Mouse (Mus musculus): ENCODE results near the gene Slc22a8.

Slc22a8 gene

DNA sequence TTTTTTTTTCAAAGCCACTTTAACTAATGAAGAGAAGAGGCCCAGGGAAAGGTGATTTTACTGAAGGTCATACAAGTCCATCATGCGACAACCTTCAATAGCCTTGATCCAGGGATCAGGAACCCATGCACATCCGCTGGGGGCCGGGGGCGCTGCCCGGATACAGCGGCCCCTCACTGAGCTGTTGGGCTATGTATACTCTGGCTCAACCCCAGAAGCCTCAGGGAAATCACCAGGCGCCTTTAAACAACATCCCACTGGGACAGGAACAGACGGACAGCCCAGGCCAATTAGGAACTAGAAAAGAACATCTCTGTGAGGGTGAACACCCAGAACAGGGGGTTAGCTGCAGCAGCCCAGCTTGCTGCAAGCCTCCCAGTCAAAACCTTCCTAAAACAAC, at the start of gene Slc22a8:
TSS of gene Slc22a8 (plus strand) at position 301 of the 400 bp plus-strand sequence.
- no peak for DNase-seq (ENCODE audit: low spot score)

DNA sequence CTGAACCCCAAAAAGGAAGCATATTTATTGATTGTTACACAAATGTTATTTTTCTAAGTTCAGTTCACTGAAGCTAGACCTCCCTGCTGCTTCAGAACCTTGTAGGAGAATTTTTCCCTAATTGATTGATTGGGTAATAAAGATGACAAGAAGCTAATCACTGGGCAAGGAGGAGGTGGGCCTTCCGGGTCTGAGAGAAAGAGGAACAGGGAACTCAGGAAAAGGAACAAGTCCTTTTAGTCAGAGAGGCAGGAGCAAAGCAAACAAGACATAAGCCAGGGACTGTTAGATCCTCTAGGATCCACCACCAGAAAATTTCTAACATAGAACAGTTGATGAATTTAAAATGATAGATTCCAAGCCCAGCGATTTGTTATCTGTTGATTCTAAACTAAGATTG, 32.2 kb upstream of the Slc22a8 start:
- no peak for DNase-seq (ENCODE audit: low spot score)

GRCm38 (mm10) chr19:8564021-8564420, 27.0 kb upstream of the Slc22a8 start:
- no peak for DNase-seq (ENCODE audit: low spot score)

DNA sequence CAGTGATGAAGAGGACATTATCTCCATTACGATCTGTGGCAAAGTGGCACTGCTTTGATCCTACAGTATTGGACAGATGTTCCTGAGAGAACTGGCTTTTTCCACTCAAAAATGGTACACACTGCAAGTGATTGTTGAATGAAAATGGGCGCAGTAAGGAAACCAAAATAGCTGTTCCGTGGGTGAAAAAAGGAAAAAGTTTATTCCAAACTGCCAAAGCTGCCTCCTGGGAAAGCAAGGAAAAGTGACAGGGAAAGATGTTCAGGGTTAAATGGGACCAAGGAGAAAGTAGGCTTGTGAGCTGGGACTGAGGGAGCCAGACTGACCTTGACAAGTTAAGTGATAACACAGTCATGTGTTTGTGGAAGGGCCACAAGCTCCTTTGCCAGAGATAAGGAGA, 26.6 kb upstream of the Slc22a8 start:
- no peak for DNase-seq (ENCODE audit: low spot score)

DNA sequence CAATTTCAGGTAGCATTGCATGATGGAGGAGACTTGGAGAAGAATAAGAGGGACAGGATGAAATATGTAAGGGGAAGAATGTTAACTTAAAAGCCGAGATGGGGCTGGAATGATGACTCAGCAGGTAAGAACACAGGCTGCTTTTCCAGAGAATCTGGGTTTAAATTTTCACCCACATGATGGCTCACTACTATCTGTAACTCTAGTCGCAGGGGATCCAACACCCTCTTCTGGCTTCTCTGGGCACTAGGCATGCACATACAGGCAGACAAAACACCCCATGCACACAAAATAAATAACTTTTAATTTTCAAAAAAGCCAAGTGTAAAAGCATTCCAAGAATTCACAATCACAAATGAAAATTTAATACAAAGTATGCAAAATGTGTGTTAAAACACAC, 25.8 kb upstream of the Slc22a8 start:
- no peak for DNase-seq (ENCODE audit: low spot score)

- no peak for DNase-seq (ENCODE audit: low spot score)
These were observed 25.1 kb upstream of the Slc22a8 start for GRCm38 (mm10) chr19:8565985-8566384.

GRCm38 (mm10) chr19:8567104-8567880, 23.8 kb upstream of the Slc22a8 start:
- DNase-seq (ENCODE audit: low spot score), result peak; percentile 68

DNA sequence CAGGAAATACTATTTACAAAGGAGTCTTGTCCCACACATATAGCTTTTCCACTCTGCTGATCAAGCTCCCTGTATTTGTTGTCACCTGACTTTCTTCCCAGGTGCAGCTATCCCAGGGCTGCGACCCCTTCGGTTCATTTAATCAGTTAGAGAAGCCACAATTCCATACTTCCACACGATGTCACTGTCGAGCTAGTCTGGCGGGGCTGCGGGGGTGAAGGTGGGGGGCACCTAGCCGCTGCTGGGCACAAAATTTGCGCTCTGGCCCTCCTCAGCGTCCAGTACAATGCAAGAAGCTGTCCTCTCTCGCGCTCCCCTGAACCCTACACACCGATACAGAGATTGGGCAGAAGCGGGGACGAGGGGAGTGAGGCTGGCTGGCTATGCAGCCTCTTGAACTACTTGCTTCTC, 21.6 kb upstream of the Slc22a8 start:
- peak; percentile 58 for DNase-seq (ENCODE audit: low spot score)

GRCm38 (mm10) chr19:8570341-8571040, 20.6 kb upstream of the Slc22a8 start:
- no peak for DNase-seq (ENCODE audit: low spot score)

DNA sequence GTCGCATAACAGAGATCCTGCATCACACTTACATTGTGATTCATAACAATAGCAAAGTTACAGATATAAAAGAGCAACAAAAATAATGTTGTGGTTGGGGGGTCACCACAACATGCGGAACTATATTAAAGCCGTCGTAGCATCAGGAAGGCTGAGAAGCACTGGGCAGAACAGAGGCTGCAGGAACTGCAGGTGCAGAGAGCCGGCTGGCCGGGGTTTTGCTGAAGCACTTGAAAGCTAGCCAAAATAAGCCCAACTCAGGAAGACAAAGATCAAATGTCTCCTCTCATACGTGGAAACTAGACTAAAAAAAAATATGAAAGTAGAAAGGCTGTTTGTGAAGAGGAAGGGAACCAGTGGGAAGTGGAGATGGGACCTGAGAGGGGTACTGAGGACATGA, 19.3 kb upstream of the Slc22a8 start:
- DNase-seq (ENCODE audit: low spot score), result no peak

GRCm38 (mm10) chr19:8572485-8572884, 18.6 kb upstream of the Slc22a8 start:
- DNase-seq (ENCODE audit: low spot score), result no peak

DNA sequence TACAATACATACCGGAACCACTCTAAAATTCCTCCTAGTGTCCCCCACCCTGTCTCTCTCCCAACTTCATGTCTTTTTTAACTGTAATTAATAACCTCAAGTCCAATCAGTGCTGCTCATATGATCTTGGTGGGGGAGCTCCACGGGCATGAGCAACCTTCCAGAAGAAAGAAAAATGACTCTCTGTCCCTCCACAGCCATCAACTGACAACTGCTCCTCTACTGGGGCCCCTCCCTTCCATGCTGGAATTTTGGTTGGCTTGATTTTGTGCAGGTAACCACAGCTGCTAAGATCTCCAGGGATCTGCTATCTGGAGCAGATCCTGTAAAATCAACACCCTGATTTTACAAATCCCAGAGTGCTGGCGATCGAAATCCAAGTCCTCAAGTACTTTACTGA, 13.6 kb upstream of the Slc22a8 start:
- no peak for DNase-seq (ENCODE audit: low spot score)

- DNase-seq (ENCODE audit: low spot score), result peak; percentile 75
These were observed 12.6 kb upstream of the Slc22a8 start for GRCm38 (mm10) chr19:8578293-8578969.

- no peak for DNase-seq (ENCODE audit: low spot score)
These were observed 12.1 kb upstream of the Slc22a8 start for GRCm38 (mm10) chr19:8578970-8579342.

- DNase-seq (ENCODE audit: low spot score), result no peak
These were observed 5.8 kb upstream of the Slc22a8 start for GRCm38 (mm10) chr19:8585298-8585697.

GRCm38 (mm10) chr19:8585899-8586298, 5.2 kb upstream of the Slc22a8 start:
- no peak for DNase-seq (ENCODE audit: low spot score)

DNA sequence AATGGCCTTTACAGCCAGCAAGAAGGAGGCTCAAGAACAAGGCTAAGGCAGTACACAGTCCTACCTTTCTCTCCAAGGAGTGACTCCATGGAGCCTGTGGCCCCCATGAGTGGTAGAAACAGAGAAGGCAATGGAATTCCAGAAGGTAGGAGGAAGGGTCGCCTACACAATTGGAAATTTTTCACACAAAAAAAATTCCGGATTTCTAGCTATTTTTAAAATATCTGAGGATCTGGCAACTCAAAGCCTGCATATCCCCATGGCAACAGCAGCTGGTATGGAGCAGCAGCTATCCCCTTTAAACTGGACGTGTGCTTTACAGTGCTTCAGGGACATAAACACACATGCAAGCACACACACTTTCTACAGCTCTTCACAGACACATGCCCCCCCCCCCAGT, 4.7 kb upstream of the Slc22a8 start:
- DNase-seq (ENCODE audit: low spot score), result no peak

- DNase-seq (ENCODE audit: low spot score), result no peak
These were observed 3.7 kb upstream of the Slc22a8 start for GRCm38 (mm10) chr19:8587315-8587714.

DNA sequence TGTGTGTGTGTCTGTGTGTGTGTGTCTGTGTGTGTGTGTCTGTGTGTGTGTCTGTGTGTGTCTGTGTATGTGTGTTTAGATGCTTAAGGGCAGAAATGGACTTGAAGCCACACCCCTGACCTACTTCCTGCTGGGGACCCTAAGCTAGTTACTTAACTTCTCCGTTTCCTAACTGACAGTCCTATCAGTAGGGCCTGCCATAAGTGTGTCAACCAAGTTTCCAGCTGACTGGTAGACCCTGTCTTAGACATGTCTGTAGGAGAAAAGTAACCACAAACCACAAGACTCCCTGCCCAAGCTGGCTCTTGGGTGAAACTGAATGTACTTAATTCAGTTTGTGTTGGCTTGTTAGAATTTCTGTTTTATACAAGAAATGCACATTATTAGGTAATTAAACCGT, 1.1 kb downstream of the Slc22a8 start:
- no peak for DNase-seq (ENCODE audit: low spot score)

- no peak for DNase-seq (ENCODE audit: low spot score)
These were observed 1.9 kb downstream of the Slc22a8 start for GRCm38 (mm10) chr19:8592873-8593408.

GRCm38 (mm10) chr19:8593833-8594232, 2.8 kb downstream of the Slc22a8 start:
- no peak for DNase-seq (ENCODE audit: low spot score)

GRCm38 (mm10) chr19:8594518-8594917, 3.5 kb downstream of the Slc22a8 start:
- DNase-seq (ENCODE audit: low spot score), result no peak

GRCm38 (mm10) chr19:8597269-8597668, 6.2 kb downstream of the Slc22a8 start:
- DNase-seq (ENCODE audit: low spot score), result no peak

Measured in testis, postnatal 10 days (tissue).